Mouse (Mus musculus) bone marrow, adult 2 months (tissue): ENCODE results near the gene Tmem50b.

Experiments
- CTCF ChIP-seq: fragments of 200-500 bp; IDR thresholded peaks from 2 replicates; pipeline ENCODE4 v1.5.1; 2011; ENCODE audit warnings: low read length, control low read depth; ENCODE audit not compliant: control insufficient read depth, insufficient read depth
- POLR2A ChIP-seq: fragments of 200-500 bp; IDR thresholded peaks from 2 replicates; pipeline ENCODE4 v1.6.1; 2011; ENCODE audit warnings: low read depth, mild to moderate bottlenecking, control low read depth, low read length, borderline replicate concordance; ENCODE audit not compliant: control insufficient read depth

DNA sequence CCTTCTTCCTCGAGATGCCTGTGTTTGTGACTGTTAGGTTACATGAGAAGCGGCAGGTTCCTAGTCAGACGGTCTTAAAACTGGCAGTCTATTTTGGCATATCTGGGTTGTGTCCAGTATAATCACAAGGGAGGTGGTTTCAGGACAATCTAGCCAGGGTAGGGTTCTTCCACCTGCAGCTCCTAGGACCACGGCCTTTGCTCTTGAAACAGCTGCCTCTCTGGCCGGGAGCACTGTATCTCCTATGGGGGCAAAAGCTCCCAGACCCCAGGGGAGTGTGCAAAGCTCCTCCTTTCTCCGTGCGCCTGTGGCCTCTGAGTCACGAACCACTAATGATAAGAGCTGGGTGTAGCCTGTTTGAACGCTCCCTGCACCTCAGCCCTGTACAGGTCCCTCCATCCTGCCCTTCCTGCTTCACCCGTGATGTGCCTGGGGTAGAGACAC, 46.5 kb downstream of the Tmem50b start:
- no peak for TF ChIP-seq CTCF
- TF ChIP-seq POLR2A, result no peak
